Mouse (Mus musculus) induced T-regulatory cell, adult 2 months (primary cell): ENCODE measurements at regions not wholly inside any gene's neighbourhood (a gene's known extent, or its start where the extent isn't known, plus 50 kb on each side); places are given as distances from the start of the nearest gene placed in this dataset.

ENCODE experiments used
- DNase-seq: peaks from one replicate; pipeline ENCODE4 v3.0.0-alpha.2; 2012; ENCODE audit warnings: low read depth

DNA sequence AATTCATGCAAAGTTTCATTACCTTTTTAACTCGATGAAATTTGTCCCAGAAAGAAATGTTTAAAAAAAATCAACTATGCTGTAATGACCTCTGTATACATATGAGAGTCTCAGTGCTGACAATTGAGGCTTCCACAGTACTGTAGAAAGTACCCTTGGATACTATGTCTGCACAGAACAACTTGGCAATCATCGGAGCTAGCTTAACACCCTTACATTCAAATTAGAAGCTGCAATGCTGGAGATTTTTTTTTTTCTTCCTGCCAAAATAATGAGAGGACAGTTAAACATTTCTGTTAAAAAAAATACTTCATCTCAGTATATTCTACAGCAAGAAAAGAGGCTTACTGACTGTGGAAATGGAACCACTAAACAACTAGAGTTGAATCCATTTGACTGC is 452.1 kb upstream of the Cntn6 start:
- DNase-seq: no peak

DNA sequence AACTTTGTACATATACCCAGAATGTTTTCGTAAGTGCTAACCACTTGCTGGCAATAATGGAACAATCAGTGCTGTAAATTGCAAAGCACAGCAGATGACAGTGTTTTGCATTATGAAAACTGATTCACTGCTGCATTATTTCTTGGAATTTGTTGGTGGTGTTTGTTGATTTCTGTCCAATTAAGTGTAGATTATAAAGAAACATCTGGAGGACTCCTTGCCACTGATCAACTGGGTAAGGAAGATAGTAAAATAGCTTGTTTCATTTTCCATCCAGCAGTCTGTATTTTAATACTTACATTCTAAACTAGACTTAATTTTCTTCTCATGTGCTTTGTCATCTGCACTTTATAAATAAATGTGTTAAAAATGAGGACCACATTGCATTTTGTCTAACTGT is 436.6 kb upstream of the Cntn6 start:
- no peak for DNase-seq

- no peak for DNase-seq
Observed at GRCm38 (mm10) chr6:104061692-104062263, 430.8 kb upstream of the Cntn6 start.

GRCm38 (mm10) chr6:104080581-104080980 is 412.0 kb upstream of the Cntn6 start:
- DNase-seq: no peak

DNA sequence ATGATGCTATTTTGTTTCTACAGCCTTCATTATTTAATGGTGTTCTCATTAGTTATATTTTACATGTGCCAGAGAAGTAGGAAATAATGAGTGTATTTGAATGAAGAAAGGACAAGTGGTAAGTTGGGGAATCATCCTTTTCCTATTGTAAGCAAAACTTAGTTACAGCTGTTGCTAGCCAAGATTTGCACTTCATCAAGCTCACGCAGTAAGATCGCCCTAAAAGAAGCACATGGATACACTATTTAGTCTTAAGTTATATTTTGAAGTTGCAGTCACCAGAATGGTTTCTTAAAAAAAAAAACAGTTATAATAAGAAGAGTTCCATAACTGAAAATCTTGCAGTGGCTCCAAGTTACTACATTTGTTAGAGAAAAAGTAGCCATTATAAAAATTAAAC is 410.3 kb upstream of the Cntn6 start:
- DNase-seq: no peak

DNA sequence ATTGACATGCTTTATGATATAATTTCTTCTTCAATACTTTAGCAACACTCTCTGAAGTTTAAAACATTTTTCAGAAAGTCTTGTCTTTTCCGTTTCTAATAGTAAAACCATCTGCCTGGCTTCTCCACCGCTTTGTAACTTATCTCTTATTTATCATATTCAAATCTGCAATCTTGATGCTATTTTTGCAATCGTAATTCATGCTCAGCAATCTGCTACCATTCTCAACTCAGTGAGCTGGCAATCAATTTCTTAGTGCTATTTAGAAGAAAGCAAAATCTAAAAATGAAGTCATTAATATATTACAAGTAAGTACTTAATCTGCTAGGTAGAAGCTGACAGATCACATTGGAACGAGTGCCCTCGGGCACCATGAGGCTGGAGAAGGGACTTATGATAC is 384.2 kb upstream of the Cntn6 start:
- DNase-seq: no peak
